Mouse (Mus musculus): ENCODE data around the gene Ccdc6.
A peak's percentile ranks its signal among the peaks of the same experiment; 100 is the strongest.

The Ccdc6 gene

DNA sequence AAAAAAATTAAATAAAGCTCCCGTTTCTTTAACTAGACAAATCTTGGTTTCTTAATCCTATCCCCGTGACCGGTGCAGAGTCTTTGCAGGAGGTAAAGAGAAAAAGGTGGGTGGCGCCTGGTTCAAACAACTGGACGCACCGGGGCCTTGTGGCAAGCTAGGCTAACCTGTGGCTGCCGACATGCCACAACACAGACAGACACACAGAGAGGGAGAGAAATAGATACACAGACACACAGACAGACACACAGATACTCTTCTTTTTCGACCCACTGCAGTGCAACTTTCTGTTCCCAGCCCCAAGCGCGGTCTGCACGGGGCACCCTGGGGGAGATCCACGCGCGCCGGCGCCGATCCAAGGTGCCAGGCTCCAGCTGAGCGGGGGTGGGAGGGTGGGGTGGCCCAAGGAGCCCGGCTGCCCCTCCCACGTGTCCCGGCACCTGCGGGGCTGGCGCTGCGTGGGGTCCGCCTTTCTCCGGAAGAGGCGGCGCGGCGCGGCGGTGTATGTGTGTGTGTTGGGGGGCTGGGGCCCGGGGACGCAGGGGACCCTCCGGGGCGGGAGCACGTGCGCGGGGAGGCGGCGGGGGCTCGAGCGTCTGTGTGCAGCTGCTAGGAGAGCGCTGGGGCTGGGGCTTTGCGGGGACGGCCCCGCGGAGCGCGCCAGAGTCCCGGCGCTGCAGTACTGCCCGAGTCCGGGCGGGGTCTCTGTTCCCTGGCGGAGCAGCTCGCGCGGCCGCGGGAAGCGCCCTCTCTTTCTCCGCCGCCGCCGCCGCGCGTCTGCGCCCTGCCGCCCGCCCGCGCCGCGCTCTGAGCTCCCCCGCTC, at the start of gene Ccdc6:
Gene Ccdc6 (plus strand): TSS at position 756 of the 823 bp plus-strand sequence.
- peak; percentile 60 for DNase-seq (ENCODE audit: low read depth, low spot score)

DNA sequence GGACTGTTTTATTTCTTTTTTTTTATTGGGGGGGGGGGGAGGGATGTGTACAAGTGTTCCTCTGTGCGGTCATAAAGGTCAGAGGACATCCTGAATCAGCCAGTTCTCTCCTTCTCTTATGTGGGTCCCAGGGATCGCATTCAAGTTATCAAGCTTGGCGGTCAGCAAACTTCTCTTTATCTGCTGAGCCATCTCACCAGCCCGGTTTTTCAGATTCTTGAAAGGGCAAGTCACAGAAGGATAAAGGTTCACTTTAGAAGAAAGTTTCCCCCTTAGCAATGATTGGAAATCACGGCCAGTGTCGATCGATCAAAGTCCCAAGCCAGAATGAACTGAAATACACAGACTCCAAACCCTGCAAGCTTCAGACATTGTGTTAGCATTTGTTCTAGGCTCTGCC, 47.1 kb upstream of the Ccdc6 start:
- no peak for DNase-seq (ENCODE audit: low read depth, low spot score)

DNA sequence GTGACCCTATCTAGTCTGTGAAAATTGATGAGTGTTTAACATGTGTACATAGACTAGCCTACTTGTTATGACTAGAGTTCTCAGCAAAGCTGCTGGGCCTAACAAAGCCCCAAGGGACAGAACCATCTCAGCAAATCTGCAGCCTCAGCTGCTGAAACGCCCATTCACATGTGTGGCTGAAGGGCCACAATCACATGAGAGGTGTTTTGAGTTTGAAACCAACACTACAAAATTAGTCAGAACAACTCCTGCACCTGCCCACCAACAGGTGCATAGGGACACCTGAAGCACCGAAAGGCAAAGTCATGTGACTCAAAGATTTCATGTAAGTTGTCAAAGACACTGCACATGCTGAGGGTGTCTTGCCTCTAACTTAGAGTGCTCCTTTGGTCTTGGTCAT, 41.6 kb upstream of the Ccdc6 start:
- DNase-seq (ENCODE audit: low read depth, low spot score): no peak

DNA sequence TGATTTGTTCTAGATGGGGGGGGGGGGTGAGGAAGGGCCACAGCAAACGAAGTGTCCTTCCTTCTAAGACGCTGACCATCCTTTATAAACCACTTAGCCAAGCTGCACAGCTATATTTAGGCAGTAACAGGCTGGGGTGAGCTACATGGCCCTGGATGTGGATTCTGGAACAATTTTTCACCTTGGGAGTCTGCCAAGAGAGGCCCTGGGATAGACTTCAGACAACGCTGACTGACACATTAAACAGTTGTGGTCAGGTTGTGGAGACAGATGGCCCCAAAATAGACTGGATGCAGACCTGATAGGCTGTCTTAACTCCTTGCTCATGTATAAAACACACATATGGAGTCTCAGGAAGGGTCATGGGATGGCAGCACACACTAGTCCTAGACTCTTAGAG, 39.9 kb upstream of the Ccdc6 start:
- DNase-seq (ENCODE audit: low read depth, low spot score): no peak

DNA sequence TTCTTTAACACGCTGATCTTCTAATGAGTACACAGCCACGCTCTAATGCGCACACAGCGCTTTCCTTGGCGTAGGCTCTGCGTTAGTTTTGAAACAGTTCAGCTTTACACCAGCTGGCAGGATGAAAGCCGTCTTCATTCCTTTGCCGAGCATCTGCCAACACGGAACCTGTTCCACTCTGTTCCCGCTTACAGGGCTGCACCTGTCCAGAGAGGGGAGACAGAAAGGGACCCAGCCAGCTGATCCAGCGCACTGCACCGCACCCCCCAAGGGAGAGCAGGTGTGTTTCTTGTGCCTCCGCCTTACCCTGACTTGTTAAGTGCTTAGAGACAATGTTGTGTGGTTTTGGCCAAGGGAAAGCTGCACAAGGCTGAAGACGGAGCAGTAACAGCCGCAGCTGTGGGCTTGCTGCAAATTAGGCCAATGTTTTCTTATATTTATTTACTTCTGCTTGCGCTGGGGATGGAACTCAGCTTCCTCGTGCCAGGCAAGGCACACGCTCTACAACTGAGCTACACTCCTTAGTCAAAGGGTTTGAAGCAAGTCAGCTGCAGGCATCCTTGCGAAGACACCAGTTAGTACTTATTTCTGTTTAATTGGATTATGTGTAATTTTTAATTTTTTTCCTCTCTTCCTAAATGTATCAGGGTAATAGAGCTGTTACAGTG, 36.8 kb upstream of the Ccdc6 start:
- DNase-seq (ENCODE audit: low read depth, low spot score): peak; percentile 10

DNA sequence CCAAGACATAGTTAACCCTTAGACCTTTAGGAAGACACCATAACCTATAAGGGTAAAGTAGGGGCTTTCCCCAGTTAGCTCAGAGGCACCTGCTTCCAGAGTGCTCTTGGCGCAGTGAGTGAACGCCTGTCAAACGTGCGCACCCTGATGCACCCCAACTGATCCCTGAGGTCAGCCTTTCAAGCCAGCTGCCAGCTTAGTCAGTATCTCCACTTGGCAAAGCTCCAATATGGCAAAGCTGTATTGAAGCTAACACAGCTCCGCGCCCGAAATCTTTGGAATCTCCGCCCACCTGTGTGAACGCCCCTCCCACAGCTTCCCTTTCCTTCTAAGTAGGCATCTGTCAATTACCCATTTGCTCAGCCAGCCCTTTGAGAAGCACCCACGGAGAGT, 36.2 kb upstream of the Ccdc6 start:
- DNase-seq (ENCODE audit: low read depth, low spot score): no peak

DNA sequence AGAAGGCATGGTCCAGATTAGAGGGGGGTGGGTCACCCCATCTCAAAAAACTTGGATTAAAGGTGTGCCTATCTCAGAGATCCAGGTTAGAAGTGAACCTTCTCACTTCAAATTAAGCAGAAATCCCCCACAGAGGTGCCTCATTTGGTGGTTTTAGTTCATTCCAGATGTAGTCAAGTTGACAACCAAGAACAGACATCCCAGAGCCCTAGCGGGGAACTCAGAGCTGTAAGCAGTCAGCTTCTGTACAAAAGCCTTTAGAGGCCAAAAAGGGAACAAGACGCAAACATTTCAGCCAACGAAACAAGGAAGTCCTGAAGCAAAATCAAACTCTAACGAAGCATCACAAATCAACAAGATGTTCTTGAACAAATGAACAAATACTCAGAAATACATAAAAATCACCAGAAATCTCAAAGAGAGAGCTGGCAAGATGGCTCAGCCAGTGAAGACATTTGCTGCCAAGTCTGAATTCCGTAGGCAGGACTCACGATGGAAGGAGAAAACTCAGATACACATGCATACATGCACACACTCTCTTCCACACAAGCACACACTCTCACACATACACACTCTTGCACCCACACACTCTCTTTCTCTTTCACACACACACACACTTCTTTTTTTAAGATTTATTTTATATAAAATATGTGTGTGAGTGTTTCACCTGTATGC, 32.9 kb upstream of the Ccdc6 start:
- no peak for DNase-seq (ENCODE audit: low read depth, low spot score)

DNA sequence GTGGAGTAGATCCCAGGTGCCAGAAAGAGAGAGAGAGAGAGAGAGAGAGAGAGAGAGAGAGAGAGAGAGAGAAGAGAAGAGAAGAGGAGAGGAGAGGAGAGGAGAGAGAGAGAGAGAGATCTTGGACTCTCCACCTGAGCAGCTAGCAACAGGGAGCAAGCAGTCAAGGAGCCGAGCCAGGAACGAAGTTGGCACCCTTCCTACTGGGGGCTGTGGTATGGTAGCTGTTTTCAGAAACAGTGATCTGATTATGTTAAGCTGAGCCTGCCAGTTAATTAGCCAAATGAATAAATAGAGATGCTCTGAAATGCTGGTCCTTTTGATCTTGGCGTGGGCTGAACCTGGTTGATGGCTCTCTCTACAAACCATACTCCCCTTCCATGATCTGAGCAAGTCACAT, 31.7 kb upstream of the Ccdc6 start:
- DNase-seq (ENCODE audit: low read depth, low spot score): no peak

DNA sequence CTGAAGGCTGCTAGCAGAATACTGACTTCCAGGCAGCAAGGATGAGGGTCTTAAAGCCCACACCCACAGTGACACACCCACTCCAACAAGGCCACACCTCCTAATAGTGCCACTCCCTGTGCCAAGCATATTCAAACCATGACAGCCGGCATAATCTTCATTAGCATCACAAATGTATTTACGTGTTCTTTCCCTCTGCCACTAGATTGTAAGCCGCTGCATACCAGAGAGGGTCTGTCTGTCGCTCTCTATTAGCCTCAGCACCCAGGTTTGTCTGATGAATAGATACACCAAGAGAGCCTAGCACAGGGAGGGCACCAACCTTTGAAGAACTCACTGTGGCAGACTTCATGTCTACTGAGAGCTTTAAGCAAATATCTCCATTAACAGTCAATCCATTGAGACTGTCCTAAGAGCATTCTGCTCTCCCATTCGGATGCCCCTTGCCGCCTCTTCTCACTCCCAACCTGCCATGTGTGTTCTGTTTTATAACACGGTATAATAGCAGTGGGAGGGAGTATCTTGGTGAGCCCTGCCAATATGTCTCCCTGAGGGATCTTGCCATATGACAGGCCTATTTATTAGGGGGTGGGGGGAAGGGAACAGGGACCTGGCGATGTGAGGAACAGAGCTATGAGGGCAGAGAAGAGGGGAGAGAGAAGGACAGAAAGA, 30.3 kb upstream of the Ccdc6 start:
- DNase-seq (ENCODE audit: low read depth, low spot score): no peak

DNA sequence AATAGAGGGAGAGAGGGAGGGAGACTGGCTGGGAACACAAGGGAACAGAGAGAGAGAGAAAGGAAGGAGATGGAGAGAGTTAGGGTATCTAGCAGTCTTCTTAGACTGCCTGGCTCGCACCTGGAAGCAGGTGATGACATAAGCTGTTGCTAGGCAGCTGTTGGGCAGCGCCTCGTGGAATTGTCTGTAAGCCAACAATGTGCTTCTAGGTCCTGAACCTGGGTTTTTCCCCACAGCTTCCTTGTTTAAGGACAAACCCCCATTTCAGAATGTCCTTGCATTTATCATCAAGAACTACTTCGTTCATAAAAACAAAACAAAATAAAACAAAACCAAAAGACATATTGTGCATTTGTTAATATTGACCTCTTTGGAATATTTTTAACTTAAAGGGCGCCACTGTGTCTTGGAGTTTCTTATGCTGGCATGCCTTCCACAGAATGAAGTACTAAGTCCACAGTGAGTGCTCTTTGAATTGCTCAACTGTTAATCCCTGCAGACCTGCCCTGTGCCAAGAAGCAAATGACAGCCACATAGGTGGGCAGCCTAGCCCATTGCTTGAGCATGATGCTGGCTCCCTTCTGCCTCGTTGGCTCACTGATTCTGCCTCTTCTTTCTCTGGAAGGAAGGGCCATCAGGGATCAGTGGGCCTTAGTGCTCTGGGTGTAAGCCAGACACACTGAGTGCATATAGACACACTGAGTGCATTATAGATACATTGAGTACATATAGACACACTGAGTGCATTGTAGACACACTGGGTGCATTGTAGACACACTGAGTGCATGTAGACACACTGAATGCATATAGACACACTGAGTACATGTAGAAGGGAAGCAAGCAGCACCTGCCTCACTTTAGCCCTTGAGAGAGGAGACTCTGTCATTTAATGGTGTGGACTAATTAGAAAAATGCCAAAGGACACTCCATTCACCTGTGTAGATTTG, 29.5 kb upstream of the Ccdc6 start:
- DNase-seq (ENCODE audit: low read depth, low spot score): no peak

DNA sequence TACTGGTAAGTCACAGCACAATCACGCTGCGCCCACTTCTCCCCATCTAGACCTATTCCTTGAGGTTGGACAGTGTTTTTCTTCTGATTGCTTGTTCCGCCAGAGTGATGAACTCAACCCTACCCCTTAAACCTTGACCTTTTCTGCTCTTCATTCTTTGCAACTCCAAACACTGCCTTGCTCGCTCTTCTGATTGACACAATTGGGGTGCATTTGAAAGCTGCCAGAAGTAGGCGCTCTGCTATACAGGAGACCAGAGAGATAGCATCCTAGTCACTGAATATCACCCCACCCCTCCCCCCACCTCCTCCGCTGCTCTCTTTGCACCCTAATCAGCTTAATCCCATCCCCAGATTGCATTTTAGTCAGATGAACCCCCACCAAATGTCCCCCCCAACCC, 27.6 kb upstream of the Ccdc6 start:
- no peak for DNase-seq (ENCODE audit: low read depth, low spot score)

DNA sequence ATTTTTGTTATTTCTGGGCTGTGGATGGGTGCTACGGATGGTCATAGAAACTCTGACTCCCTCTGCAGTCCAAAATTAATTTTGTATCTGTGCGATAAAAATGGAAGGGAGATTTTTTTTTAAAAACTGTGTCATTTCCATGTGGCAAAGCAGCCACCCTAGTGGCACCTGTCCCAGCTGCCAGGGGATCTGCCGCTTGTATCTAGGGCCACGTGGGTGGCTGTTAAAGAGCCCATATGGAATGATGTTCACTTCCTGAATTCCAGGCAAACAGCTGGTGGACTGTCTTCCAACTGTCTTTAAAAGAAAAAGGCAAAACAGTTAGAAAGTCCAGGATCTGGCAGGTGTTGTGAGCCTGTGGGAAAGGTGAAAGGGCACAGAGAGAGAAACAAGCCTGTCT, 25.6 kb upstream of the Ccdc6 start:
- no peak for DNase-seq (ENCODE audit: low read depth, low spot score)

DNA sequence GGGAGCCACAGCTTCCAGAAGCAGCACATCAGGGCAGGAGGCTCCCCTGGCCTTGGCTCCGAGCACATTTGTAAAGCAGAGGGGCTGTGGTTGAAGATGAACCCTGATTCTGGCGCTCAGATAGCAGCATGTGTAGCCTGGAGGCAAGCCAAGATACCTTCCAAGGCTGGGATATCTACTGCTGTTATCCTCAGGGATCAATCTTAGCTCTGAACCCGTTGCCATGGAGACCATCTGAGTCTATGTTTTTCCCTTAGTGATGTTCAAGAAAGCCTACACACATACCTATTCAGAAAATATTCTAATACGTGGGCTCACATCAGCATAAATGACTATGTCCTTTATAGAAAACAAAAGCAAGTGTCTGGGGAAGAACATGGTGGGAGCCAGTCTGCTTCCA, 19.5 kb upstream of the Ccdc6 start:
- DNase-seq (ENCODE audit: low read depth, low spot score): no peak

DNA sequence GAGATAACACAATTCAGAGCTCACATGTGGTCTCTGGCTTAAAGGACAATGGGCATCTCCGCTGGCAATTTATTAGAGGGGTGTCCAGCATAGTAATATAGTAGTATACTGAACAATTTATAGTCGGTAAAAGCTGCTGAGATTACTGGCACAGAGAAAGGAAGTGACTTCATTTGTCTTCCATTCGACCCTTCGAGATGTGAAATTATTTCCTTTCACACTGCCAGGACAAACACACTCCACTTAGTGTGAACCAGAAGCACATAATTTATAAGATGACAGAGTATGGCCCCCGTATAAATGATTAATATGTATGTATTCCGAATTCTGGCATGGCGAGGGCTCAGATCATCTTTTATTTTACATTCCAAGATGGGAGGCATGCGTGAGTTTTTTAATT, 16.0 kb upstream of the Ccdc6 start:
- DNase-seq (ENCODE audit: low read depth, low spot score): no peak

DNA sequence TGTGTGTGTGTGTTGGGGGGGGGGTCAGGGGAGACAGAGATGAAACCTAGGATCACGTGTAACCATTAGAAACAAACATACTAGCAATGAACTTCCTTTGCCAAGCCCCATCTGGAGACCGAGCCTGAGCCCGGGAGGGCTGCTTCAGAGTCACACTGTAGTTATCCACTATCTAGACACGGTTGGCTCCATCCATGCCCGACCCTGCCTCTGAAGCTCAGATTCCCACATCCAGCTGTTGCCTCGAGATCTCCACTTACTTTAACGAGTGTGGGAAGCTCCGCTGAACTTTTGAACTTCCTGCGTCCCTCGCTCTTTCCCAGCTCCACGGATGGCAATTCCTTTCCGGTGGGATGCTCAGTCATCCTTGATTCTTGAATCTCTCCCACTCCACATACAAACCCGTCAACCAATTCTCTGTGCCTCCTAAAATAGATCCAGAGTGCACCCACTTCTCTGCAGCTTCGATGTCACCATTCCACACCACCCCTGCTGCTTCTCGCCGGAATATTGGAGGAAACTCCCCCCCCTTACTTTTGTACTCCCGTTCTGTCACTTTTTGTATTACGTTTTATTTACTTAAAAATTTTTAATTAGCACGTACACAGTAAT, 15.3 kb upstream of the Ccdc6 start:
- no peak for DNase-seq (ENCODE audit: low read depth, low spot score)

DNA sequence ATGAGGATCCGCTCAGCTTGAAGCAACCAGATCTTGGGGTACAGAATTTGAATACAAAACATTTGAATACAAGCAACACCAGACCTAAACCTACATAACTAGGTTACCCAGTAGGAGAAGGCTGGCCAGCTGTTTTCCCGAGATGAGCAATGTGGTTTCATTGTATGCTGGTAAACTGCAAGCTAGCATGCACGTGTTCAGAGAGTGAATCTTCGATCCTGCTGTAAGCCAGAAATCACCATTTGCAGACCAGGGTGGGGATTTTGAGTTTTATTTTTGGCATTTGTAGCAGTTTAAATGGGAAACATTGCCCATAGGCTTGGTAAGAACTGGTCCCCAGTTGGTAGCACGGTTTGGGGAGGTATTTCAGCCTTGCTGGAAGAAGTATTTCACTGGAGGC, 13.7 kb upstream of the Ccdc6 start:
- no peak for DNase-seq (ENCODE audit: low read depth, low spot score)

DNA sequence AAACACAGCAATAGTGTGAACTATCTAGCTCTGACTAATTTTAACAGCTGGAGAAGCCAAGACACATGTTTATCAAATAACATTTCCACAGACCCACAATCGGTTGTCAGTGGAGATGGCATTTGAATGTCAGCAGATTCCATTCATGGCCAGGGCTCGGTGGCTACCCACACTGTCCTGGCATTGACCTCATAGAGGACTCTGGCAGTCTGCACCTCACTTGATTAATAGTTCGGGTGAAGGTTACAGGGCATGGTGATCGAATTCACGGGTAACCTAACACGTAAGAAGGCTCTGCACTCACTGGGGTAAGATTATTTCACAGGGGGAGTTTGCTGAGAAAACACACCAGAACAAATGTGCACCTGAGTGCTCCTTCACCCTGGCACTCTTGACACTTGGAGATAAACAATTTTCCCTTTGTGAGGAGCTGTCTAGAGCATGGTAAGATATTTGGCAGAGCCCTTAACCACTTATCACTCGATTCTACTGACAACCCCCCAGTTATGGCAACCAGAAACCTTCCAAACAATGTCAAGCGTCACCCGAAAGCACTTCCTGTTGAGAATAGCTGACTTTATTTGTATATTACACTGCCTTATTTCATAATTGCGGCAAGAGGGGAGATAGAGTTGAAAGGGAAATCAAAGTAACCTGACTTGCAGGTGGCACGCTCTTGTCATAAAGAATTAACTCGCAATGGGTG, 11.5 kb upstream of the Ccdc6 start:
- no peak for DNase-seq (ENCODE audit: low read depth, low spot score)

DNA sequence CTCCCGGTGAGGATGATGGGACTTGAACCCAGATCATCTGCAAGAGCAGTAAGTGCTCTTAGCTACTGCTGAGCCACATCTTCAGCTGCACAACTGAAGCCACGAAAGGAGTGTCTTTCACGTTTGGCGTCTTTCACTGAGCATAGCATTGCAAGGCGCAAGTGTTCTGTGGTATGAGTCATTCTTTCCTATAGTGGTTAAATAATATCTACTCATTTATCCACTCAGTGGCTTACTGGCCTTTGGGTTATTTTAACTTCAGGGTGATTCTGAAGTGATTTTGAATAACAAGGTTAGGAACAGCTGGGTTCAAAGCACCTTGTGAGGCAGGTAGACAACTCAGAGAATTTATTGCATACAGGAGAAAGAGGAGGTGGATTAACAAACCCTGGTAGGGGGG, 8.1 kb upstream of the Ccdc6 start:
- no peak for DNase-seq (ENCODE audit: low read depth, low spot score)

DNA sequence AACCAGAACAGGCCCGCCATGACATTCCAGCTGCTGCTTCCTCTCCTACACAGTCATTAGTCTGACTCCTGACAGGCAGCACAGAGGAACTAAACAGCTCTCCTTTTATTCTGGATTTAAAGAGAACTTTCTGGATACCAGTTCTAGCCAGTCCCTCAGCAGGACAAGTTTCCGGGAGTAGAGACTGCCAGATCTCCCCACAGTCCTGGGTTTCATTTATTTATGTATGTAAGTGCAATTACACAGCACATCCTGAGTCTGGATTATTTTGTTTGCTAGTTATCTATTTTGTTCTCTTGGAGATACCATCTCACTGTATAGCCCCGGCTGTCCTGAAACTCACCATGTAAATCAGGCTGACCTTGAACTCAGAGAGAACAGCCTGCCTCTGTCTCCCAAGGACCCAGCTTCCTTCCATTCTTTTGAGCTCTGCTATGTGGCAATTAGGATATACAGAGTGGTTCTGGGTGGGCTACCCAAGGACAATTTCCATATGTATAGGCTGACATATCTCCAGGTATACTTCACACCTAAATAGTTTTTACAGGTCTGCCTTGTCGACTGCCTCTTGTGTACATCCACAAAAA, 5.0 kb upstream of the Ccdc6 start:
- DNase-seq (ENCODE audit: low read depth, low spot score): no peak

DNA sequence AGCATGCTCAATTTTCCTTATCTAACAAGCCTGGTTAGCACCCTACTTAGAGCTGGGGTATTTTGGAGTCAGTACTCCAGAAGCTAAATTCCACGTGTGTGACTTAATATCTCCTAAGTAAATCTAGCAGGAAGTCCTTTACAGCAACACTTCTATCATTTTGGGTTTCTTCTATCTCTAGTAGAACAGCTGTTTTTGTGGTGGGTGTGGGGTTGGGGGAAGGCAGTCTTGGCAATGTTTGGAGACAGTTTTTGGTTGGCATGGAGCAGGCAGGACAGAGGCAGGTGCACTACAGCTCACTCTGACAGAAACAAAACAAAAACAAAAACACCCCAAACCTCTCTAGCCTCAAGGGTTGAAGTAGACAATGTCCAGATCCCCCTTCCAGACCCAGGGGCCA, 3.1 kb upstream of the Ccdc6 start:
- DNase-seq (ENCODE audit: low read depth, low spot score): no peak

Data from brain, embryonic 18.5 days (tissue).